Mouse (Mus musculus) mammary gland, adult 2 months (tissue): Measurements from ENCODE around the gene Eif3c. TPM values are rescaled to one million over a fixed set of nuclear protein-coding genes. Genes with fewer than 3 reads are reported as not detected.

ENCODE experiments used
- polyA plus RNA-seq: library from polyadenylated mRNA; depleted of rRNA; stranded (reverse); fragments of >200 nt; gene quantifications from 2 replicates; pipeline ENCODE4 v1.2.3, GENCODE M21; 2012; ENCODE audit warnings: low replicate concordance; rRNA removed

Gene Eif3c
- 90.1 and 104 TPM in 2 replicates for polyA plus RNA-seq

DNA sequence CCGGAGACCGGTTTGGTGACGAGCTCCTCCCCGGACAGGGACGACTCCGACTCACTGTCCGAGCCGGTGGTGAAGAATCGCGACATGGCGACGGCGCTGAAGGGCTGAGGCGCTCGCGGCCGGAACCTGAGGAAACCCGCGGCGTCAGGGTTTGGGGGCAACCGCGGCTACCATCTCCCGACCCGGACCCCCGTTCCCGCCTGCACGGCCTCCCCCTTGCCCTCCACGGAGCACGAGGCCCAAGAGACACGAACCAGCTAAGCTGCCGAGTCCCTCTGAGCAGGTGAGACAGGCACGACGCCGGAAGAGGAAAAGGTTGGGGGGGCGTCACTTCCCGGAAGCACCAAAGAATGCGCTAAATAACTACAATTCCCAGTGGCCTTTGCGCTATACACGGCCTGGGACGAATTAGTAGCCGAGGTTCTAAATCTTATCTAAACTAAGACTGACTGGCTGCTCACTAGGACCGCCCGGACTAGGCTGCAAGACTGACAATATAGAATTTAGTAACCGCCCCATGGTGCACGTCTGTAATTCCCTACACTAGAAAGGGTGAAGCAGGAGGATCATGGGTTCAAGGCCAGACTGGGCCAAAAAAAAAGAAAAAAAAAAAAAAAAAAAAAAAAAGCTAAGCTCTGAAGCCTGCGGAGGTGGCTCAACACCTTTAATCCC lies at the start of gene Eif3c:
Gene Eif3c (minus strand): TSS at position 318 of the 672 bp plus-strand sequence.

GRCm38 (mm10) chr7:126594862-126595561 lies 28.8 kb upstream of the Eif3c start, which contains the start of gene Il27:
TSS of gene Il27 (minus strand) at chr7:126594941.

DNA sequence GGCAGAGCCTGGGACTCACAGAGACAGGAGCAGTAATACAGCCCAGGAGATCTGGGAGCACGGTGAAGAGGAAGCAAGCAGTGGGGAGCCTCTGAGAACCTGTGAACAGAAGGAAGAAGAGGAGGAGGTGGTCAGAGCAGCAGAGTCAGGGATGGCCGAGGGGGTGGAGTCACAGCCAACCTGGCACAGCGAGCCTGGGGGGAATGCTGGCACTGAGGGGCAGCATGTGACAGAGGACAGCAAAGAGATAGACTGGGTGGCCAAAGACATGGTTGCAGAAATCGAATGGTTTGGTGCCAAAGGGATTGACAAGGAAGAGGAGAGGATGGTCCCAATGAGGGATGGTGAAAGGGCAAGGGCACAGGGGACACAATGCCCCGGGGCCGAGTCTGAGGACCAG lies 19.5 kb upstream of the Eif3c start, which contains the start of gene Cln3:
Gene Cln3 (minus strand): TSS at position 101 of the 400 bp plus-strand sequence.

GRCm38 (mm10) chr7:126584506-126584977 lies 18.3 kb upstream of the Eif3c start, which contains the start of gene Apobr:
TSS of gene Apobr (plus strand) at chr7:126584942.

GRCm38 (mm10) chr7:126503273-126503878 lies 62.8 kb downstream of the Eif3c start, which contains the start of gene Atxn2l:
TSS of gene Atxn2l (minus strand) at chr7:126503437.

Other genes starting within 250 kb of the Eif3c start
- 93.8 and 276 TPM in 2 replicates for gene Lat, start 196.8 kb downstream of the Eif3c start, polyA plus RNA-seq
- 135 and 254 TPM in 2 replicates for gene Spns1, start 189.0 kb downstream of the Eif3c start, polyA plus RNA-seq
- gene Nfatc2ip, start 169.7 kb downstream of the Eif3c start, polyA plus RNA-seq, result 7.1 and 7.5 TPM in 2 replicates
- 72.1 and 77.6 TPM in 2 replicates for gene Cd19, start 151.5 kb downstream of the Eif3c start, polyA plus RNA-seq
- 28.7 and 43.5 TPM in 2 replicates for gene Rabep2, start 137.7 kb downstream of the Eif3c start, polyA plus RNA-seq
- 2.1 and 8,579 TPM in 2 replicates for gene Atp2a1, start 103.3 kb downstream of the Eif3c start, polyA plus RNA-seq
- 72.9 and 90.1 TPM in 2 replicates for gene Sh2b1, start 91.0 kb downstream of the Eif3c start, polyA plus RNA-seq
- 127 and 145 TPM in 2 replicates for gene Tufm, start 79.0 kb downstream of the Eif3c start, polyA plus RNA-seq
- gene Atxn2l, start 63.0 kb downstream of the Eif3c start, polyA plus RNA-seq, result 133 and 391 TPM in 2 replicates
- 10.8 and 21.5 TPM in 2 replicates for gene Apobr, start 18.5 kb upstream of the Eif3c start, polyA plus RNA-seq
- gene Cln3, start 19.4 kb upstream of the Eif3c start, polyA plus RNA-seq, result 100 and 141 TPM in 2 replicates
- gene Il27, start 28.5 kb upstream of the Eif3c start, polyA plus RNA-seq, result 0.85 and 1.1 TPM in 2 replicates
- 40.6 and 61.2 TPM in 2 replicates for gene Nupr1, start 64.5 kb upstream of the Eif3c start, polyA plus RNA-seq
- 71.7 and 78.0 TPM in 2 replicates for gene Sgf29, start 82.9 kb upstream of the Eif3c start, polyA plus RNA-seq
- 130 and 194 TPM in 2 replicates for gene Sult1a1, start 110.0 kb upstream of the Eif3c start, polyA plus RNA-seq
- 29.7 and 49.0 TPM in 2 replicates for gene Bola2, start 129.0 kb upstream of the Eif3c start, polyA plus RNA-seq
- gene Slx1b, start 129.4 kb upstream of the Eif3c start, polyA plus RNA-seq, result 27.3 and 33.4 TPM in 2 replicates
- gene Coro1a, start 141.4 kb upstream of the Eif3c start, polyA plus RNA-seq, result 442 and 1,092 TPM in 2 replicates
- gene Mapk3, start 193.2 kb upstream of the Eif3c start, polyA plus RNA-seq, result 204 and 252 TPM in 2 replicates
- gene Gdpd3, start 199.9 kb upstream of the Eif3c start, polyA plus RNA-seq, result 40.1 and 57.3 TPM in 2 replicates
- 391 and 922 TPM in 2 replicates for gene Ypel3, start 210.5 kb upstream of the Eif3c start, polyA plus RNA-seq
- 11.6 and 16.3 TPM in 2 replicates for gene Tbx6, start 215.1 kb upstream of the Eif3c start, polyA plus RNA-seq
- gene Ppp4c, start 226.1 kb upstream of the Eif3c start, polyA plus RNA-seq, result 180 and 199 TPM in 2 replicates
- gene Fam57b, start 231.3 kb upstream of the Eif3c start, polyA plus RNA-seq, result 44.5 and 50.4 TPM in 2 replicates